Comparison of ENCODE assay signal across 25 mouse cellular contexts in genomic region chr2:27408194-27408593, GRCm38 (mm10). TPM values are rescaled to one million over a fixed set of nuclear protein-coding genes. Genes with fewer than 3 reads are reported as not detected.
DNase-seq lines count a peak whose midpoint lies in the region; ATAC-seq and TF ChIP-seq lines count a peak whose summit lies in the region.
"Had no signal": no experiment of that assay in that cellular context is flagged by ENCODE, and none has a peak within 500 bp of the region (broad histone marks: within the 10 kb centered on the region; RNA-seq: fewer than 3 reads in every experiment).

No protein-coding gene starts in this region.

- no peaks in the 10 kb centered on the region for H3K27me3 ChIP-seq in hindbrain, embryonic 13.5 days
- H3K27me3 ChIP-seq in hindbrain, embryonic 12.5 days, result no peaks in the 10 kb centered on the region
- H3K27me3 ChIP-seq in midbrain, embryonic 11.5 days (ENCODE audit: control insufficient read depth, insufficient read depth, low read length), result no peaks in the 10 kb centered on the region
- H3K27me3 ChIP-seq in midbrain, embryonic 15.5 days (replicated peaks), result no peaks in the 10 kb centered on the region
- no peaks in the 10 kb centered on the region for H3K27me3 ChIP-seq in spleen, adult 2 months (ENCODE audit: control insufficient read depth, insufficient read depth, low read length)
- no peaks in the 10 kb centered on the region for H3K27me3 ChIP-seq in E14TG2a.4 (ENCODE audit: insufficient read depth, low read length)
- H3K27me3 ChIP-seq: embryonic facial prominence, embryonic 13.5 days; embryonic facial prominence, embryonic 15.5 days; forebrain, embryonic 12.5 days had no signal

- no peak overlapping the region for H3K4me2 ChIP-seq in hindbrain, embryonic 13.5 days
- H3K4me2 ChIP-seq in hindbrain, embryonic 12.5 days (replicated peaks), result no peak overlapping the region
- no peak overlapping the region for H3K4me2 ChIP-seq in midbrain, embryonic 11.5 days
- no peak overlapping the region for H3K4me2 ChIP-seq in midbrain, embryonic 15.5 days
- H3K4me2 ChIP-seq: embryonic facial prominence, embryonic 13.5 days; embryonic facial prominence, embryonic 15.5 days; forebrain, embryonic 12.5 days had no signal

- H3K4me1 ChIP-seq in hindbrain, embryonic 13.5 days (replicated peaks), result peaks cover 93% of the 10 kb centered on the region
- peaks cover 82% of the 10 kb centered on the region for H3K4me1 ChIP-seq in hindbrain, embryonic 12.5 days
- H3K4me1 ChIP-seq in midbrain, embryonic 11.5 days (ENCODE audit: control insufficient read depth, insufficient read depth, low read length), result peaks cover 30% of the 10 kb centered on the region
- H3K4me1 ChIP-seq in midbrain, embryonic 15.5 days, result peaks cover 46% of the 10 kb centered on the region
- peaks cover 75% of the 10 kb centered on the region for H3K4me1 ChIP-seq in spleen, adult 2 months (ENCODE audit: control insufficient read depth, insufficient read depth, insufficient read length)
- peaks cover 93% of the 10 kb centered on the region for H3K4me1 ChIP-seq in E14TG2a.4 (replicated peaks; ENCODE audit: low read depth, low read length)

- no peak overlapping the region; the same call in 1 of the 2 replicates for H3K9ac ChIP-seq in hindbrain, embryonic 13.5 days
- H3K9ac ChIP-seq in hindbrain, embryonic 12.5 days, result no peak overlapping the region
- 0 out of 2 replicates have a peak overlapping the region, but pooled peaks have one; percentile 16 for H3K9ac ChIP-seq in midbrain, embryonic 11.5 days (ENCODE audit: low read length)
- H3K9ac ChIP-seq in midbrain, embryonic 15.5 days, result no peak overlapping the region
- H3K9ac ChIP-seq: embryonic facial prominence, embryonic 13.5 days; embryonic facial prominence, embryonic 15.5 days; forebrain, embryonic 12.5 days had no signal

- ATAC-seq in hindbrain, embryonic 13.5 days (ENCODE audit: low FRiP score), result no peak
- ATAC-seq in hindbrain, embryonic 12.5 days (ENCODE audit: low FRiP score), result no peak
- ATAC-seq in midbrain, embryonic 11.5 days (ENCODE audit: low FRiP score), result no peak
- ATAC-seq in midbrain, embryonic 15.5 days (replicated peaks), result no peak
- ATAC-seq: forebrain, embryonic 14.5 days; forebrain, embryonic 16.5 days had no signal

- no peak for TF ChIP-seq POLR2A in spleen, adult 2 months (IDR thresholded peaks at IDR 0.05; ENCODE audit: low read depth, low read length)

- no peaks in the 10 kb centered on the region for H3K36me3 ChIP-seq in hindbrain, embryonic 13.5 days
- no peaks in the 10 kb centered on the region for H3K36me3 ChIP-seq in hindbrain, embryonic 12.5 days
- H3K36me3 ChIP-seq in midbrain, embryonic 11.5 days (ENCODE audit: control insufficient read depth, insufficient read depth, low read length), result no peaks in the 10 kb centered on the region
- no peaks in the 10 kb centered on the region for H3K36me3 ChIP-seq in midbrain, embryonic 15.5 days (replicated peaks)
- H3K36me3 ChIP-seq in spleen, adult 2 months (ENCODE audit: control insufficient read depth, insufficient read depth, low read length), result no peaks in the 10 kb centered on the region
- H3K36me3 ChIP-seq in E14TG2a.4 (ENCODE audit: insufficient read depth, low read length), result no peaks in the 10 kb centered on the region
- H3K36me3 ChIP-seq: embryonic facial prominence, embryonic 13.5 days; embryonic facial prominence, embryonic 15.5 days; forebrain, embryonic 12.5 days had no signal

- intact Hi-C loops in gastrocnemius, postnatal 14 days (cut with DNase I; ENCODE audit: low total_unique reads), result no loop called here

- no peak overlapping the region for H3K4me3 ChIP-seq in hindbrain, embryonic 13.5 days
- no peak overlapping the region for H3K4me3 ChIP-seq in hindbrain, embryonic 12.5 days
- no peak overlapping the region for H3K4me3 ChIP-seq in midbrain, embryonic 11.5 days (ENCODE audit: low read depth, low read length)
- no peak overlapping the region for H3K4me3 ChIP-seq in midbrain, embryonic 15.5 days
- no peak overlapping the region for H3K4me3 ChIP-seq in spleen, adult 2 months (ENCODE audit: extremely low read depth, insufficient read depth, insufficient read length)
- 0 out of 2 replicates have a peak overlapping the region, but pooled peaks have one; percentile 23 for H3K4me3 ChIP-seq in E14TG2a.4 (replicated peaks; ENCODE audit: low read length)
- H3K4me3 ChIP-seq: embryonic facial prominence, embryonic 13.5 days; embryonic facial prominence, embryonic 15.5 days; erythroblast, embryonic 14.5 days; forebrain, embryonic 10.5 days; forebrain, embryonic 12.5 days had no signal

- H3K27ac ChIP-seq in hindbrain, embryonic 13.5 days, result 0 out of 2 replicates have a peak overlapping the region, but pooled peaks have one; percentile 12
- H3K27ac ChIP-seq in hindbrain, embryonic 12.5 days, result no peak overlapping the region
- no peak overlapping the region for H3K27ac ChIP-seq in midbrain, embryonic 11.5 days (ENCODE audit: low read depth, low read length)
- no peak overlapping the region for H3K27ac ChIP-seq in midbrain, embryonic 15.5 days
- H3K27ac ChIP-seq in spleen, adult 2 months (ENCODE audit: insufficient read depth, low read length), result 0 out of 2 replicates have a peak overlapping the region, but pooled peaks have one; percentile 53
- H3K27ac ChIP-seq: embryonic facial prominence, embryonic 13.5 days; embryonic facial prominence, embryonic 15.5 days; forebrain, embryonic 12.5 days had no signal

- 74% methylated on average over 3 of the region's 3 CpGs for WGBS in hindbrain, embryonic 13.5 days
- WGBS in hindbrain, embryonic 12.5 days, result 82% methylated on average over 3 of the region's 3 CpGs
- WGBS in midbrain, embryonic 11.5 days, result 84% methylated on average over 3 of the region's 3 CpGs
- 77% methylated on average over 3 of the region's 3 CpGs for WGBS in midbrain, embryonic 15.5 days
- WGBS in spleen, adult 2 months, result 73% methylated on average over 3 of the region's 3 CpGs

- DNase-seq in midbrain, embryonic 11.5 days (ENCODE audit: low spot score, missing footprints), result no peak
- no peak for DNase-seq in spleen, adult 2 months (ENCODE audit: low read depth in 1 of 2, low spot score in 2 of 2)
- no peak for DNase-seq in spleen, adult 12 weeks (ENCODE audit: low spot score)
- no peak for DNase-seq in gastrocnemius, postnatal 14 days
- DNase-seq: adrenal gland, adult 2 months; adrenal gland, postnatal 10 days; adrenal gland, postnatal 25 days; cerebellum, adult 11 months; cerebellum, adult 18-20 months; cerebellum, adult 8-10 months; cerebellum, adult 9-11 months; cerebellum, postnatal 14 days; cerebellum, postnatal 36 days; embryo, embryonic 11 days had no signal

- no peaks in the 10 kb centered on the region for H3K9me3 ChIP-seq in hindbrain, embryonic 13.5 days
- H3K9me3 ChIP-seq in hindbrain, embryonic 12.5 days (replicated peaks), result no peaks in the 10 kb centered on the region
- H3K9me3 ChIP-seq in midbrain, embryonic 11.5 days (ENCODE audit: control insufficient read depth, low read length), result no peaks in the 10 kb centered on the region
- H3K9me3 ChIP-seq in midbrain, embryonic 15.5 days, result no peaks in the 10 kb centered on the region
- no peaks in the 10 kb centered on the region for H3K9me3 ChIP-seq in E14TG2a.4 (ENCODE audit: low read length)
- H3K9me3 ChIP-seq: embryonic facial prominence, embryonic 13.5 days; embryonic facial prominence, embryonic 15.5 days; forebrain, embryonic 10.5 days; forebrain, embryonic 12.5 days had no signal

- no peak for TF ChIP-seq CTCF in spleen, adult 2 months (IDR thresholded peaks at IDR 0.05; ENCODE audit: extremely low read depth, insufficient read depth, insufficient read length, insufficient replicate concordance)
- TF ChIP-seq CTCF in E14TG2a.4 (conservative IDR thresholded peaks at IDR 0.05; ENCODE audit: low read length), result no peak

RNA-seq across cellular contexts. Expression of gene Vav2, which starts 18.6 kb away (rescaled TPM):
- polyA plus RNA-seq in hindbrain, embryonic 13.5 days (2015; fragmentation: Nextera tagmentation; extraction: Ambion mirVana), result 13.4 and 15.1 TPM in 2 replicates
- polyA plus RNA-seq in hindbrain, embryonic 12.5 days (2016; fragmentation: Nextera tagmentation; extraction: Ambion mirVana), result 23.0 and 23.6 TPM in 2 replicates
- 13.7 and 15.0 TPM in 2 replicates for polyA plus RNA-seq in midbrain, embryonic 11.5 days (2014; fragmentation: Nextera tagmentation; extraction: Ambion mirVana)
- polyA plus RNA-seq in midbrain, embryonic 15.5 days (2015; fragmentation: Nextera tagmentation; extraction: Ambion mirVana), result 13.9 and 15.7 TPM in 2 replicates
- 53.8 and 67.1 TPM in 2 replicates for polyA plus RNA-seq in spleen, adult 2 months (2012; rRNA removed)
- 1 to 10 TPM; 3.2 to 4.0 TPM for total RNA-seq in gastrocnemius, postnatal 14 days (2021)

RNA-seq across cellular contexts. Expression of gene Brd3os, which starts 33.9 kb away (rescaled TPM):
- 35.5 and 35.8 TPM in 2 replicates for polyA plus RNA-seq in hindbrain, embryonic 13.5 days (2015; fragmentation: Nextera tagmentation; extraction: Ambion mirVana)
- polyA plus RNA-seq in hindbrain, embryonic 12.5 days (2016; fragmentation: Nextera tagmentation; extraction: Ambion mirVana), result 18.9 and 19.3 TPM in 2 replicates
- 15.1 and 16.3 TPM in 2 replicates for polyA plus RNA-seq in midbrain, embryonic 11.5 days (2014; fragmentation: Nextera tagmentation; extraction: Ambion mirVana)
- 42.7 and 44.5 TPM in 2 replicates for polyA plus RNA-seq in midbrain, embryonic 15.5 days (2015; fragmentation: Nextera tagmentation; extraction: Ambion mirVana)
- 1.8 and 2.4 TPM in 2 replicates for polyA plus RNA-seq in spleen, adult 2 months (2012; rRNA removed)
- total RNA-seq in gastrocnemius, postnatal 14 days (2021), result 1 to 10 TPM in 1 of 2 experiments, under 1 TPM in 1; 1.00 to 1.4 TPM
- polyA plus RNA-seq: erythroblast, embryonic 14.5 days had no signal

Comparison
In these comparisons a context has a peak if more than half of its experiments do, and no peak if none do; other contexts are left out.
1. H3K27ac ChIP-seq: peak in hindbrain, embryonic 13.5 days (single experiment) and spleen, adult 2 months (single experiment); none in hindbrain, embryonic 12.5 days (single experiment), midbrain, embryonic 11.5 days (single experiment) and midbrain, embryonic 15.5 days (single experiment).